Mouse (Mus musculus) thymus, postnatal 10 days (tissue): ENCODE measurements around the gene Atp2c1.

Experiments
- DNase-seq, 2 experiments: peaks; one replicate each; pipeline ENCODE4 v3.0.0; 2021; ENCODE audit warnings: low spot score in 2 of 2

Atp2c1 gene

DNA sequence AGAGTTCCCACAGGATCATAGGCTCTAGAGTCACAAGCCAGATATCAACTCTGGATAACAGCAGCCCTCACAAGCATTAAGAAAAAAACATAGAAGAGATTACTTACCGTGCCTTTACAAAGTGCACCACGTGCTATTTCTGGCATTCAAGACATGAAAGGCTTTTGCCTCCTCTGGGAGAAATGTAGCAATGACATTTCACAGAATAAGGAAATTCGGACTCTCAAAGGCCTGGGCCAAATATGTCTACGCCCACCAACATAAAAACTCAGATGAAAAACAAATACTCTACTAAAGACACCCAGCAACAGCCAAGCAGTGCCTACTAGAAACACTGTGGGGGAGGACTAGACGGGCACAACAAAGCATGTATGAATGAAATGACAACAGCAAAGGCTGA is 38.8 kb downstream of the Atp2c1 start:
- no peak for DNase-seq

DNA sequence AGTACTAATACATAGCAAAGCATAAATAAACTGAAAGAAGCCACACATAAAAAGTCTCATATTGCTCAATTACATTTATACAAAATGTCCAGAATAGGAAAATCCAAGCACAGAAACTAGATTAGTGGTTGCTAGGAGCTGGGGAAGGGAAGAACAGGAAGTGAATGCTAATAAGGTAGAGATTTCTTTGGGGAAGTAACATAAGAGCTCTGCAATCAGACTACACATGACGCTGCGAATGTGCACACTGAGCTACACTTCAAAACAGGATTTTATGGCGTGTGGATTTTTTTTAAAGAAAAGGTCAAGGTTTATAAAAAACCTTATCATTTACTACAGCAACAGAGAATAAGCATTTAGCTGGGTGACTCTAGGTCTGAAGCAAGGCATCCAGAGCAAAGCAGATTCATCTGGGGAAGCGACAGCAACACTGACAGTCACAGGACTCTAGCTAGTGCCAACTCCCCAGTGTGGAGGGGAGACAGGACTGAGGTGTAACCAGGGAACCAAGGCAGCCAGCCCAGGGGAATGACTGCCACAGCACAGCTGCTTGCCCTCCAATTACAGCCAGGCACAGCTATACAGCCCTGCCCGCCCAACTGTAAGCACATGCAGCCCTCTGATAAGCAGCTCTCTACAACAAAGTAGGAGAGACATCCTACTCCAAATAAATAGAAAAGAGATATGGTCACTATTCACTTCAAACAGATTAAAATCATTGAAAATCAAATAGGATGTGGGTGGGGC is 42.6 kb downstream of the Atp2c1 start:
- no peak for DNase-seq

DNA sequence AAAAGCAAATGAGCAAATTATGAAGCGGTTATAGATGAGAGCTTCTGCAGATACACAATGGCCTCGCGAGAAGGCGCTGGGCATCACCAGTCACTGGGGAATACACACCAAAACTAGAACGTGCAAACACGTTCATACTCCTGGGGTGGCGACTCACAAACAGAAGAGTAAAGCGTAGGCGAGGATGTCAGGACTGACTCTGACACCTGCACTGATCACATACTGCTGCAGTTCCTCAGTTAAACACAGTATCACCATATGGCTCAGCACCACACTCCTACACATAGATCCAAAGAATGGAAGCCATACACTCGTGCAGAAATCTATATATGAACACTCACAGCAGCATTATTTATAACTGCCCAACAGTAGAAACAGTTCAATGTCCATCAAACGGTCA is 43.2 kb downstream of the Atp2c1 start:
- no peak for DNase-seq

DNA sequence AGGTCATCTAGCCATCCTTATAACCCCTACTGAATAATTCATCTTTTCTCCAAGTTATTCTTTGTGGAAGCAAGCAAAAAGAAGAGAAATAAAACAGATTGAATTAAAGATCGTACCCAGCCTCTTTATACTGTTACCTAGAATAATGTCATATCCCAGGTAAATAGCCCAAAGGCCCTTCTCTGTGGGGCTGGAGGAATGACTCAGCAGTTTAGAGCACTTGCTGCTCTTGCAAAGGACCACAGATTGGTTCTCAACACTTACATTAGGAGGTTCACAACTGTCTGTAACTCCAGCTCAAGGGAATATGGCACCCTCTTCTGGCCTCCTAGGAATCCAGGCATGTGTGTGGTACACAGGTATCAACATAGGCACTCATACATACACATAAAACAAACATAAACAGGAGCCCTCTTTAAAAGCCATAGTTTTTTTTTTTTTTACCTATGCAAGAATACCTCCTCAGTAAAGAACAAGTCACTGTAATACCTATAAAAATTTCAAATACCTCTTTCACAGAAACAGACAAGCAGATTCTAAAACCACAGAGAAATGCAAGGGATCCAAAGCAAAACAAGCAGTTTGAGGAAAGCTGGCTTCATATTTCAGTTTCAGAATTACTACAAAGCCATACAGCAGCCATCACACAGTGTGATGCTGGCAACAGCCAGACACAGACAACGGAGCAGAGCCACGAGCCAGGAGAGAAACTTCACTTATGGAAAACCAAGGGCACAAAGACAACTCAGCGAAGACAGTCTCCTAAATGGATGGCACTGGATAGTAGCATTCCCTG is 44.2 kb downstream of the Atp2c1 start:
- DNase-seq: no peak

DNA sequence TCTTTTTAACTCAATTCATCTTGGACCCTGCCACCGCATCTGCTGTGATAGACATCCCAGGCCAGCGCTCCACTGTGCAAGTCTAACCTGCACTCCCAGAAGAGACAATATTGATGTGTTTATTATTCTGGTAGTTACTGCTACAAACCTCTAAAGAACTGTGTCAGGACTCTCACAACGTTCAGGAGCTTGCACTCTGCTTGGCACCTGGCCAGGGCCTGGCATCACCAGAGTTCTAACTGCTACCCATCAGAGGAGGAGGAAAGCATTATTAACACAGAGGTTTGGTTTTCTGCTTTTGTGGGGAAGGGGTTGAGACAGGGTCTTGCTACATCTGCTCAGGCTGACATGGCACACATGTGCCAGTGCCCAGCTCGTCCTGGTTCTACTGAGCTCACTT is 45.0 kb downstream of the Atp2c1 start:
- no peak for DNase-seq

DNA sequence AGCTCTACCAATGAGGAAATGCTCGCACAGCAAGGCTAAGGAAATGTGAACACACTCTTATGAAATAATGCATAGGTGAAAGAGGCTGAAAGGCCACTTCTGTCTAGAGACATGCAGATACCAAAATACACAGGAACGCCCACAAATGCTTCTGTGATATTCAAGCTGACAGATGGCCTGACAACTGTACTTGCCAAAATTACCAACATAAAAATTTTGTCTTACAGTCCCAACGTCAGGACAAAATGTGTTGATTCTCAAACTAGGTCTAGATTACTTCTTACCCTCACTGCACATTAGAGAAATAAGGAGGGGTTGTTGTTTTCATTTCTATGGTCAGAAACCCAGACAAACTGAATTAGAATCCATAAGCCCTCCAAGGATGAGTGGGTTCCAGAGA is 51.0 kb downstream of the Atp2c1 start:
- no peak for DNase-seq

DNA sequence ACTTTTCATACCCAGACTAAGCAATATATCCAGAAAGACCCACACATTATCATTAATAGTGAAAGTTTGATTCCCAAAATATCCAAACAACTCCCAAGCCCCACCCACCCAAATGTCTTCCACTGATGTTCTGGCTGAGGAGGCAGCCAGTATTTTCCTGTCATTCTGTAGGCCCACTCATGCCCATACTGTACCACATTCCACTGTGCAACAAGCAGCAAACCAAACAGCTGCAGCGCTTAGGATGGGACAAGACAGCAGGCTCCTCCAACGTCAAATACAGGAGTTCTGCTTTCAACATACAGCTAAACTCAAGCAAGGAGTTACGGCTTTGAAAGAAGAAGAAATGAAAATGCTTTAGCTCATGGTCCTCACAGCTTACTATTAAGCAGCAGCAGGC is 52.2 kb downstream of the Atp2c1 start:
- DNase-seq: no peak

DNA sequence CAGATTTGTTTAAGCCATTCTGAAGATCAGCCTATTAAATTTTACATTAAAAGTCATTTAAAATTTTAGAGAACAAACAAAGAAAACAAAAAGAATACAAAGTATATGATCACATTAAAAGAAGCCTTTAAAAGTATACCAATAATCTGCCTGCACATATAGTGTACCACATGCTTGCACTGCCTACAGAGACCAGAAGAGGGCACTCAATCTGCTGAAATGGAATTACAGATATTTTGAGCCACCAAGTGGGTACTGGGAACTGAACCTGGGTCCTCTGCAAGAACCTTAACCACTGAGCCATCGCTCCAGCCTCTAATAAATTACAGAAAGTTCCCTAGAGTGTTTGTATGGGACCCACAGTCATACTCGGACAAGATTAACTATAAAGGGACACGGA is 59.3 kb downstream of the Atp2c1 start:
- DNase-seq: no peak

DNA sequence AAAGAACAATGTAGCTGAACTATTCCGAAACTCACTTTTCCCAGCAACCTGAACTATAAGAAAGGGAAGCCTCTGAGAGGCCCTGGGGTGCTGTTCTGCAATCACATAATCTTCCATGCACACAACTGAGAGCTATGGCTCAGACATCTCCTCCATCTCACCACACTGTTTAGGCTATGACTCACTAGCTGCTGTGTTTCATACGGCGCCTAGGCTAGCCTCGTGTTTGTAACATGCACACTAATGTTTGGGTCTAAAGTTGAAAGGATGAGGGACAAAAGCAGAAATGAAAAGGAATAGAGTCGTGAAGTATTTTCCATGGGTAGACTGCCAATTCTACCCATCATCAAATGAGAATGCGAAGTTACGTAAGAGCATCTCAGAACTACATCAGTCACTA is 65.6 kb downstream of the Atp2c1 start:
- DNase-seq: no peak

DNA sequence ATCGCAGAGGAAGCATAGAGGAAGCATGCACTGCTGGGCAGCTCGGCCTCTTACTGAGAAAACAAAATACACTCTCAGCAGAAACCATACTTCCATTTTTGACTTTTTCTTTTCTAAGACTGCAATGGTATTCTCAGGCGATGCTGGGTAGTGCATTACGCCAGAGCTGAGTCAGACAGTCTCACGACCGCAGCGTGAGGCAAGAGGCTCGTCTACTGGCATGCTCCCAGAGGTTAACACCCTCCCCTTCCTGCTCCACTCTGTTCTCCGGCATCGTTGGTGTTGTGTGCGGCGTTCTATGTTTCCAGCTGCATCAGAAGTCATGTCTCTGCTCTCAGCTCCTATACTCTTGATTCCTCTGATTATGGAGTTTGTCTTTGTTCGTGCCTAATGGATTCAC is 68.1 kb downstream of the Atp2c1 start:
- DNase-seq: no peak

DNA sequence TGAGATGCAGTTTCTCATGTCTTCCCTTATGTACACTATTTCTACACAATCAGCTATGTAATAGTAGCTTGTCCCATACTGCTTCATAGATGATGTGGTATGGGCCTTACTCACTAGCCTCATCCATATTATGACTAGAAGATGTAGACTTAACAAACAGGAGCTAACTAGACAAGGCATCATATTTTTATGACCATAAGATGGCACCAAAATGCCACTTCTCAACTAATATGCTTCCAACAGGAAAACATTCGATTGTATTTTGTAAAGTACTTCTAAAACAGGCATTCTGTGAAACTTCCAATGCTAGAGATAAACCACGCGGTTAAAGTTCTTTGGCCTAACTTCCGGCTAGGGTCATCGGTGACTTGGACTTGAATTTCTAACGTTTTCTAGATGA is 118.6 kb downstream of the Atp2c1 start:
- no peak for DNase-seq

DNA sequence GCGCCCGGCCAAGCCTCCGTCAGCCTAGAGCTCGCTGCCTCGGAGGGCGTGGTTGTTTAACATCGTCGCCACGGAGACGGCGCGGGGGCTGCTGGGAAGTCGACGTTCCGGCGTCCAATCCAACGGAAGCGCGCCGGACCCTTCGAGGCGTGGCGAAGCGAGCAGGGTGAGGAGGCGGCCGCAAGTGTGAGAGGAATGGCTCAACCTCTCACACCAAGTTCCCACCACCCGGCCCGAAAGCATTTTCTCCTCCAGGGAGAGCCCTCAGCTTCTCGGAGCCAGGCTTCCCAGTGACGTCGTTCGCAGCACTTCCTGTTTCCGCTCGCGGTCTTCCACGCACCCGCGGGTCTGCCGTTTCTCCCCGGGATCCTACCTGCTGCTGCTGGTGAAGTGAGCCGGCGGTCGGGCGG is 131.9 kb downstream of the Atp2c1 start, which contains the start of the genes Aste1 and Nek11:
Gene Aste1 (plus strand): TSS at position 175 of the 410 bp plus-strand sequence.
Gene Nek11 (minus strand): TSS at position 307 of the 410 bp plus-strand sequence.
- peak; percentile 81 to 89 for DNase-seq

DNA sequence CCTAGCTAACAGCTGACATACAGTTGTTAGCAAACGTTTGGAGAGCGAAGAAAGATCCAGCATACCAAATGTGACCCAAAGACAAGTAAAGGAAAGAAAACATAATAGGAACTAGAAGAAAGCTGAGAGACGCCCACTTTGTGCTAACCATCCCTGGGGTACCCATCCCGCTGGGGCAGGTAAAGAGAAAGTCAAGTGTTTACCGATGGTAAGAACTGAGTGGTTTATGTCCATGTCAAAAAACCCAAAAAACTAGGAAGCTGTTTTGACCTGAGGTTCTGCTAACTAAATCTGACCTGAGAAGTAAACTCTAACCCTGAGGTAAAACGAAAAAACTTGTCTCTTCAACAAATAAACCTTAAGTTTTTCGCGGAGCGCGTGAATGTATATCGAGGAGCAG is 132.4 kb downstream of the Atp2c1 start:
- DNase-seq: no peak

DNA sequence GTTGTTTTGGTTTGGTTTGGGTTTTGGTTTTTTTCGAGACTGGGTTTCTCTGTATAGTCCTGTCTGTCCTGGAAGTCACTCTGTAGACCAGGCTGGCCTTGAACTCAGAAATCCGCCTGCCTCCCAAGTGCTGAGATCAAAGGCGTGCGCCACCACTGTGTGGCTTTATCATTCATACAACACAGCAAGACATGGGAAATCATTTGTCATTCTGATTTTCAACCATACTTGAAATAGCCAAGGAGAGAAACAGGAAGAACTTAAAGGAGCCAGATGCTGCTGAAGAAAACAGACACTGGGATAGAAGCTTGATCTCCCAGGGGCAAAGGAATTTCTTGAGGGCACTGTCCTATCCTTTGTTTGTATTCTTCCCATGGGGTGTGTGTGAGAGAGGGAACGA is 136.5 kb downstream of the Atp2c1 start:
- DNase-seq: no peak

DNA sequence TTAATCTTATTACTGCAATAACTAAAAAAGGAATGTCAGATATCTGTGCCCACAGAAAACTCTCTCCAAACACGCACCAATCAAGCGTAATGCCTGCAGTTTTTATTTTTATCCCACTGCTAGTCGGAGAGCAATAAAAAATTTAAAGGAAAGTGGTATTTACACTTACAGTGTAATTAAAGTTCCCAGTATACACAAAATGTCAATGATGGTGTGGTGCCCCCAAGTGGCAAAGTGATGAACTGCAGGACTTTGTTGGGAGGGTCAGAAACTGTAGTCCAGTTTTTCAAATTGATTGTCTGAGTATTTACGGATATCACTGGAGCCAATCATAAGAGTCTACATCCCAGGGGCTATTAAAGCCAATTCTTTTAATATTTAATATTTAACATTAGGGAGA is 137.8 kb downstream of the Atp2c1 start:
- peak; percentile 53 to 70 for DNase-seq

DNA sequence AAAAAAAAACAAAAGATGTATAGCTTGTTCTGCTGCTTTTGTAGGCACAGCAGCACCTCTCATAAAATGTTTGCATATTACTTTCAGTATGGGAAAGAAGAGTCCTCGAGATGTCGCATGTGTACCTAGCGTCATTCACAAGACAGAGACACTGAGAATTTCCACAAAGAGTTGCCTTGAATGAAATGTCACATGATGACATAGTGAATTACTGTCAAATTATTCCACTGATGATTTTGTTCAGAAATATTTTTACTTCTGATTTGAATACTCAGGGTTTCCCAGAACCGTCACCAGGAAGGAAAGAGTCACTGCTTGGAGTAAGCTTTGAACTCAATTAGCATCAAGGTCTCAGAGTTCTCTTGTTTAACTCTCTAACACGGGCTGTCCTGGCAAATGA is 139.7 kb downstream of the Atp2c1 start:
- no peak for DNase-seq

DNA sequence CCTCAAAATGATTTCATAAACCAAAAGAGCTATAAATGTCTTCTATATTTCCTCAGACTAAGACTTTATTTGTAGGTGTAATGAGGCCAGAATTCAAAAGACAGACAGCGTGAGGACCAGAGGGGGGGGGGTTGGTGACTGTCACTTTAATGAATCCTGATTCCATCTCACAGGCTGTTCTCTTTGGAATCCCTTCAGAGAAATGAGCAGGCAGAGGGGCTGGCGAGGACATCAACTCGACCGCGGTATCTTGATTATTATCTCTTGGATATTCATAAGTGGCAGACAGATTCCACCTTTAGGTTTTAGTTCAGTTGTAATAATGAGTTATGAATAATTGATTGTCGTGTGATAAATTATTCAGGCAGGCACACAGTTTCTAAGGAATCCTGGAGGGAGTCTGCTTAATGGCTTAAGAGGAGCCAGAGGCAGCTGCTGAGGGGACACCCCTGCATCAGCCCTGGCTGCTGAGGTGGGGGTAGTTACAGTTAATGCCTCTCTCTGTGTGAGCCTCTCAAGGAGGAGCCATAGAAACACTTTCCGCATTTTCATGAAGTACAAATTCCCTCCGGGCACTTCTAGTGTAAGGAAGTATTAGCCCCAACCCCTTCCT is 147.5 kb downstream of the Atp2c1 start:
- no peak for DNase-seq

DNA sequence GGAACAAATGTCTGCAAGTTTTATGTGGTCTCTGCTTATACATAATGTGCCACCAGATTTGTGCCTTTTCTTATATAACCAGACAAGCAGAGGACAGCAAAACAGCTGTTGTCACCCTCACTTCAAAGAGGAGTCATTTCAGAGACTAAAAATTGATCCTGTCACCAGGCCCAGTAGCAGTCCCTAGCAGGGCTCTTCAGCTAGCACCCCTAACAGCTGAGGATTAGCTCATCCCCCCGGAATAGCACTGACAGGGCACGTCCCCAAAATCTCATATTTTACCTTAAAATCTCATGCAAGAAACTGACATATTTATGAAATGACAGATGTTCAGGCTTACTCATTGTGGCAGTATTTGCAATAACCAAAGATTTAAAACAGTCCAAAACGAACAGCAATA is 149.5 kb downstream of the Atp2c1 start:
- no peak for DNase-seq

DNA sequence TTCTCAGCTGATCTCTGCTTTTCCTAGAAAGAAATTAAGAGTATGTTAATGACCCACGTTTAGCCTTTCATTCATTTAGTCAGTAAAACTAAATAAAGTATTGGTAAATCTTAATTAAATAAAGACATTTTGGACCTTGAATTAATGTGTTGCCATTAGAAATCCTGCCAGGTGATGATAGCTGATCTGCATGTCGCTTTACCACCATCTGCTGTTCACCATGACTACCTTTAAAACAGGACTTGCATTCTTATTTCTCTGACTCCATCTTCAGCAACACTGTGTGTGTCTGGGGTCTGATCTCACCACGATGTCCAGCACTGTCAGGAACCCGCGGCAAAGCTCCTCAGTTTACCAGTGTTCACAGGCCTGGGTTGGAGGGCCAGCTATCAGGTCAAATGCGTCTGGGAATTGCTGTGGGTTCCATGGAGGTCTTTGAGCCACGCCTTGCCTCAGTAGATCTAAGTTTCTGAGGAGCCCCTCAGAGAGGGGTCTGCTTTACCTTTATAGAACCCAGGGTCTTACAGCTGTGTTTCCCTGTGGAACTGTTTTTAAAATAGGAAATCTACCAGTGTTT is 150.1 kb downstream of the Atp2c1 start:
- no peak for DNase-seq

DNA sequence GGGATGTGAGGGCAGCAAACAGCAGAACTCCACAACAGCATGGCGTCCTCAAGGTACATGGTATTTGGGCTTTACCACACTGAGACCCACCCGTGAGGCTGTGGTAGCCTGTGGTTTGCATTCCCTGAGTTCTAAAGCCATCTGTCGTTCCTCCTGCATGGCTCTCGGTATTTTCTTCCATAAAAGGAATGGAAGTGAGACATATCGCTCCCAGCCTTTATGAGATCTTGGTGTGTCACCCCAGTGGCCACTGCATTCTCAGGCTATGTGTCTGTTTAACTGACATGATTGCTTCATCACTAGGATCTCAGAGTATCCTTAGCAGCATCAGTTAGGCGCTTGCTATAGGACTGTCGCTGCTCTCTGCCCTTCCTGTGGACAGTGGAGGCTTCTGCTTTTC is 150.7 kb downstream of the Atp2c1 start:
- no peak for DNase-seq

DNA sequence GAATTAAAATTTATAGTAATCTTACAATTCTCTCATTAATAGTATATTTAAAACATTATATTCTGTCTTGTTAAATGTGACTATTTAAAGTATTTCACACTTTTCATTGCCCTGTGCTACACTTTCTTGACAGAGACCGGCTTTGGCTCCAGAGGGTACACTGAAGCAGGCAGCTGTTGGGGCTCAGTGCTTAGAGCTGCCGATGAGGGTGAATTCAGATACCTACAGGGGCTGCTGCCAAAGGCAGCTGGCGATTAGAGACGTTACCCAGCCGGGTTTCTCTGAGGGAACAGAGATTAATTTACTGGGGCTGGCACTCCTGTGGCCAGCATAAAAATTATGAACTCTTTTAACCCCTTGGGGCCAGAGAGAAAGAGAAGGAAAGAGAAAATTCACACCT is 152.8 kb downstream of the Atp2c1 start:
- DNase-seq: no peak

DNA sequence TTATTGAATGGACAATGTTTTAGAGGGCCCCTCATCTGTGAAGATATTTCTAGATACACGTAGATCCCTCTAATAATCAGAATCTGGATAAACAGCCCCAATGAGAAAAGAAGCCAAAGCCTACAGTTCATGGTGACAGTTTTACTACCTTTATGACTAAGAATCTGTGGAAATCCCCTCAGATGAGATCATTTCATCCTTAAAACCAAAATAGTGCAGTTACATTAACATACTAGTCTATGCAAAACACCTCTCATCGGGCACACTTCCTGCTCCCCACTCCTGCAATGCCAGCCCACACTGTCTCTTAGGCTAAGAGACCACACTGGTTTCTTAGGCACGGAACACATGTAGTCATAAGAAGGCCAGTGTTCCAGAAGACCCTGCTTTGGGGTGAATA is 158.5 kb downstream of the Atp2c1 start:
- no peak for DNase-seq
